ENCODE assay signal across 22 mouse cellular contexts in genomic region chr17:78415255-78415654, GRCm38 (mm10). TPM values are rescaled to one million over a fixed set of nuclear protein-coding genes. Genes with fewer than 3 reads are reported as not detected.
DNase-seq lines count a peak whose midpoint lies in the region; ATAC-seq and TF ChIP-seq lines count a peak whose summit lies in the region.
"Had no signal": no experiment of that assay in that cellular context is flagged by ENCODE, and none has a peak within 500 bp of the region (broad histone marks: within the 10 kb centered on the region; RNA-seq: fewer than 3 reads in every experiment).

No protein-coding gene starts in this region.

- no peak for DNase-seq in heart, adult 2 months
- no peak for DNase-seq in heart, postnatal 14 days
- DNase-seq in CH12.LX (ENCODE audit: extremely low read depth): no peak
- DNase-seq in intestine, embryonic 14.5 days (ENCODE audit: low spot score): no peak
- no peak for DNase-seq in liver, embryonic 14.5 days (ENCODE audit: low read depth in 3 of 3, low spot score in 3 of 3)
- DNase-seq in kidney, adult 2 months: no peak
- no peak for DNase-seq in lung, adult 2 months
- DNase-seq in layer of hippocampus, adult 2 months (ENCODE audit: low spot score in 2 of 2): no peak
- DNase-seq: adrenal gland, postnatal 36 days; cerebellum, adult 11 months; cerebellum, adult 9-11 months; gastrocnemius, postnatal 14 days; heart, adult 11 months; kidney, postnatal 36 days; layer of hippocampus, adult 9-11 months; right cerebral cortex, adult 18-20 months; thymus, postnatal 14 days had no signal

- TF ChIP-seq CTCF in heart, adult 2 months (IDR thresholded peaks at IDR 0.05): no peak
- TF ChIP-seq CTCF in CH12.LX (conservative IDR thresholded peaks at IDR 0.05 in 1 of 2, IDR thresholded peaks at IDR 0.05 in 1 of 2; ENCODE audit: low read depth in 2 of 2, low read length in 2 of 2): no peak
- no peak for TF ChIP-seq CTCF in liver, embryonic 14.5 days (IDR thresholded peaks at IDR 0.05; ENCODE audit: low read depth)
- no peak for TF ChIP-seq CTCF in kidney, adult 2 months (conservative IDR thresholded peaks at IDR 0.05; ENCODE audit: insufficient read depth, insufficient read length, low read depth, low read length)
- TF ChIP-seq CTCF in lung, adult 2 months (IDR thresholded peaks at IDR 0.05; ENCODE audit: insufficient read depth, low read length): no peak
- no peak for TF ChIP-seq CTCF in layer of hippocampus, adult 2 months (conservative IDR thresholded peaks at IDR 0.05)

- TF ChIP-seq EP300 in heart, adult 2 months (IDR thresholded peaks at IDR 0.05; ENCODE audit: insufficient read depth, low read depth, low read length): no peak
- no peak for TF ChIP-seq EP300 in CH12.LX (IDR thresholded peaks at IDR 0.05; ENCODE audit: low read length)
- no peak for TF ChIP-seq EP300 in liver, embryonic 14.5 days (IDR thresholded peaks at IDR 0.05; ENCODE audit: low read depth)

- intact Hi-C loops in heart, adult 2 months (cut with DNase I): loop anchor here (5.0 kb wide), 1 partner anchor 168 kb away; no protein-coding TSS in a partner anchor
- intact Hi-C loops in heart, postnatal 14 days (cut with DNase I): loop anchor here (5.0 kb wide), 1 partner anchor 38 kb away; no protein-coding TSS in a partner anchor

- no peak for TF ChIP-seq RAD21 in CH12.LX (IDR thresholded peaks at IDR 0.05; ENCODE audit: low read depth, low read length)

- 0 out of 2 replicates have a peak, but pooled peaks have one; percentile 45 for ATAC-seq in intestine, embryonic 14.5 days (replicated peaks; ENCODE audit: low FRiP score, low TSS enrichment, low read depth)
- no peak for ATAC-seq in liver, embryonic 14.5 days (ENCODE audit: insufficient read depth)
- ATAC-seq: forebrain, embryonic 15.5 days; hindbrain, embryonic 16.5 days had no signal

- H3K9ac ChIP-seq in heart, adult 2 months (ENCODE audit: low read depth, low read length): no peak overlapping the region
- no peak overlapping the region for H3K9ac ChIP-seq in CH12.LX (ENCODE audit: insufficient read depth, low read depth)
- H3K9ac ChIP-seq in intestine, embryonic 14.5 days (ENCODE audit: low read length): no peak overlapping the region
- 0 out of 2 replicates have a peak overlapping the region, but pooled peaks have one; percentile 5 for H3K9ac ChIP-seq in liver, embryonic 14.5 days (replicated peaks)
- H3K9ac ChIP-seq: embryonic facial prominence, embryonic 15.5 days; forebrain, embryonic 15.5 days; midbrain, embryonic 12.5 days; neural tube, embryonic 15.5 days had no signal

- peak overlapping the region; percentile 81 for H3K4me2 ChIP-seq in CH12.LX (ENCODE audit: insufficient read depth, low read depth, poor library complexity, severe bottlenecking)
- H3K4me2 ChIP-seq in intestine, embryonic 14.5 days (ENCODE audit: low read length): peak overlapping the region; percentile 13; the same call in 1 of the 2 replicates
- H3K4me2 ChIP-seq in liver, embryonic 14.5 days (ENCODE audit: low read depth): peak overlapping the region; percentile 85
- H3K4me2 ChIP-seq: embryonic facial prominence, embryonic 15.5 days; forebrain, embryonic 15.5 days; midbrain, embryonic 12.5 days; neural tube, embryonic 15.5 days had no signal

- H3K4me1 ChIP-seq in heart, adult 2 months (ENCODE audit: control insufficient read depth, insufficient read depth, low read length): peaks cover 13% of the 10 kb centered on the region
- peaks cover 9 to 37% of the 10 kb centered on the region in 2 experiments for H3K4me1 ChIP-seq in CH12.LX (ENCODE audit: control insufficient read depth in 1 of 2, insufficient read depth in 2 of 2)
- H3K4me1 ChIP-seq in intestine, embryonic 14.5 days (replicated peaks; ENCODE audit: control insufficient read depth, insufficient read depth, low read length): peaks cover 13% of the 10 kb centered on the region
- peaks cover 17 to 33% of the 10 kb centered on the region in 2 experiments for H3K4me1 ChIP-seq in liver, embryonic 14.5 days (replicated peaks; ENCODE audit: control insufficient read depth in 2 of 2, insufficient read depth in 2 of 2, low read length in 1 of 2)
- peaks cover 5% of the 10 kb centered on the region; the same call in 1 of the 2 replicates for H3K4me1 ChIP-seq in kidney, adult 2 months (ENCODE audit: control insufficient read depth, insufficient read depth, low read length)
- peaks cover 15% of the 10 kb centered on the region for H3K4me1 ChIP-seq in lung, adult 2 months (ENCODE audit: control insufficient read depth, insufficient read depth, low read length)

- H3K9me3 ChIP-seq in CH12.LX (replicated peaks; ENCODE audit: low read length): no peaks in the 10 kb centered on the region
- H3K9me3 ChIP-seq in intestine, embryonic 14.5 days (ENCODE audit: control insufficient read depth, low read length): no peaks in the 10 kb centered on the region
- no peaks in the 10 kb centered on the region for H3K9me3 ChIP-seq in liver, embryonic 14.5 days (ENCODE audit: control insufficient read depth, low read length)
- H3K9me3 ChIP-seq: embryonic facial prominence, embryonic 15.5 days; forebrain, embryonic 15.5 days; midbrain, embryonic 12.5 days; neural tube, embryonic 15.5 days had no signal

- peak overlapping the region; percentile 52 for H3K27ac ChIP-seq in heart, adult 2 months
- H3K27ac ChIP-seq in CH12.LX (ENCODE audit: insufficient read depth, low read depth): no peak overlapping the region
- peak overlapping the region; percentile 51; the same call in 1 of the 2 replicates for H3K27ac ChIP-seq in intestine, embryonic 14.5 days (ENCODE audit: low read depth)
- no peak overlapping the region for H3K27ac ChIP-seq in liver, embryonic 14.5 days
- H3K27ac ChIP-seq in kidney, adult 2 months (ENCODE audit: insufficient read depth, low read depth, low read length): no peak overlapping the region
- no peak overlapping the region for H3K27ac ChIP-seq in layer of hippocampus, adult 2 months
- H3K27ac ChIP-seq: embryonic facial prominence, embryonic 15.5 days; forebrain, embryonic 15.5 days; midbrain, embryonic 12.5 days; neural tube, embryonic 15.5 days had no signal

- H3K36me3 ChIP-seq in heart, adult 2 months (ENCODE audit: control insufficient read depth, insufficient read depth, low read length): peaks cover 40% of the 10 kb centered on the region
- H3K36me3 ChIP-seq in CH12.LX (replicated peaks in 1 of 2; ENCODE audit: control insufficient read depth in 1 of 2, insufficient read depth in 1 of 2, low read length in 1 of 2): peaks cover 3 to 24% of the 10 kb centered on the region in 2 experiments
- peaks cover 17% of the 10 kb centered on the region for H3K36me3 ChIP-seq in intestine, embryonic 14.5 days (ENCODE audit: control insufficient read depth, insufficient read depth, low read length)
- no peaks in the 10 kb centered on the region for H3K36me3 ChIP-seq in liver, embryonic 14.5 days (replicated peaks; ENCODE audit: control insufficient read depth, insufficient read depth, low read depth)
- no peaks in the 10 kb centered on the region; the same call in 1 of the 2 replicates for H3K36me3 ChIP-seq in kidney, adult 2 months (ENCODE audit: control insufficient read depth, insufficient read depth, low read length)
- H3K36me3 ChIP-seq: forebrain, embryonic 15.5 days; midbrain, embryonic 12.5 days; neural tube, embryonic 15.5 days had no signal

- dilution Hi-C loops in CH12.LX (cut with MboI; ENCODE audit: extremely low pct_ligation_motif_present, extremely low pct_unique_long_range_greater_than_20kb, low sequenced_read_pairs): no loop called here

- H3K4me3 ChIP-seq in heart, adult 2 months: no peak overlapping the region
- H3K4me3 ChIP-seq in CH12.LX (replicated peaks in 1 of 3; ENCODE audit: low read depth in 2 of 3, low read length in 2 of 3, poor library complexity in 1 of 3): no peak overlapping the region
- no peak overlapping the region for H3K4me3 ChIP-seq in intestine, embryonic 14.5 days (ENCODE audit: low read depth, low read length)
- H3K4me3 ChIP-seq in liver, embryonic 14.5 days (ENCODE audit: insufficient read depth in 1 of 2, low read depth in 2 of 2, low read length in 2 of 2): 0 out of 4 replicates have a peak overlapping the region, but pooled peaks of 1 of the 2 experiments have one; percentile 10
- no peak overlapping the region for H3K4me3 ChIP-seq in kidney, adult 2 months (ENCODE audit: insufficient read depth, low read depth, low read length)
- no peak overlapping the region for H3K4me3 ChIP-seq in lung, adult 2 months (replicated peaks; ENCODE audit: extremely low read depth, low read depth, low read length)
- H3K4me3 ChIP-seq in layer of hippocampus, adult 2 months: no peak overlapping the region
- H3K4me3 ChIP-seq: embryonic facial prominence, embryonic 15.5 days; forebrain, embryonic 15.5 days; midbrain, embryonic 12.5 days; neural tube, embryonic 15.5 days had no signal

- H3K79me2 ChIP-seq in heart, adult 2 months (replicated peaks; ENCODE audit: control insufficient read depth, insufficient read depth, low read length): peaks cover 5% of the 10 kb centered on the region
- H3K79me2 ChIP-seq in CH12.LX (replicated peaks; ENCODE audit: control insufficient read depth, extremely low read depth, insufficient read depth, poor library complexity, severe bottlenecking): peaks cover 3% of the 10 kb centered on the region; the same call in 1 of the 2 replicates

- in situ Hi-C loops in CH12.LX (cut with MboI; ENCODE audit: low pct_ligation_motif_present, low pct_unique_long_range_greater_than_20kb, low sequenced_read_pairs): no loop called here

- H3K27me3 ChIP-seq in heart, adult 2 months (ENCODE audit: control insufficient read depth, insufficient read depth, low read length): no peaks in the 10 kb centered on the region
- no peaks in the 10 kb centered on the region for H3K27me3 ChIP-seq in CH12.LX (replicated peaks)
- H3K27me3 ChIP-seq in intestine, embryonic 14.5 days (replicated peaks; ENCODE audit: control insufficient read depth, insufficient read depth, low read length): no peaks in the 10 kb centered on the region
- no peaks in the 10 kb centered on the region for H3K27me3 ChIP-seq in liver, embryonic 14.5 days (ENCODE audit: control insufficient read depth, insufficient read depth, low read length)
- no peaks in the 10 kb centered on the region for H3K27me3 ChIP-seq in kidney, adult 2 months (replicated peaks; ENCODE audit: control insufficient read depth, insufficient read depth, low read length)
- H3K27me3 ChIP-seq: embryonic facial prominence, embryonic 15.5 days; forebrain, embryonic 15.5 days; midbrain, embryonic 12.5 days; neural tube, embryonic 15.5 days had no signal

- no peak for TF ChIP-seq POLR2A in heart, adult 2 months (IDR thresholded peaks at IDR 0.05; ENCODE audit: insufficient read depth, low read depth, low read length)
- no peak for TF ChIP-seq POLR2A in CH12.LX (IDR thresholded peaks at IDR 0.05; ENCODE audit: low read depth, low read length)
- no peak for TF ChIP-seq POLR2A in kidney, adult 2 months (IDR thresholded peaks at IDR 0.05; ENCODE audit: low read depth, low read length)
- TF ChIP-seq POLR2A in lung, adult 2 months (IDR thresholded peaks at IDR 0.05; ENCODE audit: borderline replicate concordance, extremely low read depth, low read depth, low read length): no peak

- 41% methylated on average over 2 of the region's 2 CpGs for WGBS in heart, adult 2 months
- 69% methylated on average over 2 of the region's 2 CpGs for WGBS in intestine, embryonic 14.5 days
- 39% methylated on average over 2 of the region's 2 CpGs for WGBS in liver, embryonic 14.5 days (ENCODE audit: insufficient replicate concordance)
- 82% methylated on average over 2 of the region's 2 CpGs for WGBS in kidney, adult 2 months
- 67% methylated on average over 2 of the region's 2 CpGs for WGBS in lung, adult 2 months

RNA-seq across cellular contexts. Expression of gene Fez2, which starts 2.7 kb away (rescaled TPM):
- total RNA-seq in heart, adult 2 months (2021): 10 to 100 TPM; 76.7 to 80.1 TPM
- polyA plus RNA-seq in heart, adult 2 months (2012; rRNA removed): 50.4 and 79.4 TPM in 2 replicates
- total RNA-seq in heart, postnatal 14 days (2021): 10 to 100 TPM; 76.4 to 83.3 TPM
- 12.8 and 14.2 TPM in 2 replicates for total RNA-seq in CH12.LX (2012; rRNA removed)
- total RNA-seq in CH12.LX (2014; rRNA removed): 13.5 and 14.8 TPM in 2 replicates
- polyA plus RNA-seq in CH12.LX (2012; ENCODE audit: insufficient read length, low read depth): 17.6 and 18.7 TPM in 2 replicates
- polyA plus RNA-seq in intestine, embryonic 14.5 days (2014; fragmentation: Nextera tagmentation; extraction: Ambion mirVana): 43.7 and 49.6 TPM in 2 replicates
- 7.7 and 11.4 TPM in 2 replicates for polyA plus RNA-seq in liver, embryonic 14.5 days (2012; rRNA removed)
- 16.9 and 18.5 TPM in 2 replicates for polyA plus RNA-seq in liver, embryonic 14.5 days (2014; fragmentation: Nextera tagmentation; extraction: Ambion mirVana)
- polyA plus RNA-seq in kidney, adult 2 months (2012; rRNA removed): 37.1 and 42.9 TPM in 2 replicates
- polyA plus RNA-seq in lung, adult 2 months (2012; rRNA removed): 29.5 and 40.0 TPM in 2 replicates
- total RNA-seq in layer of hippocampus, adult 2 months (2021): 10 to 100 TPM; 30.9 to 32.1 TPM

Comparison
In these comparisons a context has a peak if more than half of its experiments do, and no peak if none do; other contexts are left out.
1. H3K27ac ChIP-seq: peak in heart, adult 2 months (single experiment) and intestine, embryonic 14.5 days (single experiment); none in CH12.LX (single experiment), liver, embryonic 14.5 days (single experiment), kidney, adult 2 months (single experiment) and layer of hippocampus, adult 2 months (single experiment).
2. H3K4me2 ChIP-seq: peak in every context shown above with its lines; median percentile 85 in liver, embryonic 14.5 days; 81 in CH12.LX; 13 in intestine, embryonic 14.5 days.